Mouse (Mus musculus) kidney, postnatal 14 days (tissue): ENCODE results near the gene Zfp64.
"Not testable (repeated sequence)": the region's sequence is repeated elsewhere in the genome, so short reads cannot be mapped to it uniquely, and the experiment has no call there.

Experiments
- DNase-seq: peaks from one replicate; pipeline ENCODE4 v3.0.0; 2022; ENCODE audit warnings: mixed read lengths

Zfp64 gene

GRCm38 (mm10) chr2:168892057-168892456, 63.3 kb downstream of the Zfp64 start:
- no peak for DNase-seq

GRCm38 (mm10) chr2:168884641-168885040, 70.7 kb downstream of the Zfp64 start:
- DNase-seq, result no peak

DNA sequence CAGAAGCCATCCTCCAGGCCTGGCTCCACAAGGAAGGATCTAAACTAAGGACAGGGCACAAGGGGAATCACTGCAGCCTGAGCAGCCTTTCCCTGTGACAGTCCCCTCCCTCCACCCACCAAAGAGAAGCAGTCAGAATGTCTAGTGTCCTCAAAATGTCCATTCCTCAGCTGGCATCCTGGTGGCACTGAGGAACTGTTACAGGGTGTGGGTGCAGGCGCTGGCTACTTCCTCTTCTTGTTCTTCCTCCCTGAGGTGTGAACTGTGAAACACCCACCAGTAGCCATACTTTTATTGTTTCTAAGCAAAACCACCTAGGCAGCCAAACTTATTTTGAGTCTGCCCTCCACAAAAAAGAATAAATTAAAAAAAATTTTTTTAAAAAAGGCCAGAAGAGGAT, 72.4 kb downstream of the Zfp64 start:
- no peak for DNase-seq

DNA sequence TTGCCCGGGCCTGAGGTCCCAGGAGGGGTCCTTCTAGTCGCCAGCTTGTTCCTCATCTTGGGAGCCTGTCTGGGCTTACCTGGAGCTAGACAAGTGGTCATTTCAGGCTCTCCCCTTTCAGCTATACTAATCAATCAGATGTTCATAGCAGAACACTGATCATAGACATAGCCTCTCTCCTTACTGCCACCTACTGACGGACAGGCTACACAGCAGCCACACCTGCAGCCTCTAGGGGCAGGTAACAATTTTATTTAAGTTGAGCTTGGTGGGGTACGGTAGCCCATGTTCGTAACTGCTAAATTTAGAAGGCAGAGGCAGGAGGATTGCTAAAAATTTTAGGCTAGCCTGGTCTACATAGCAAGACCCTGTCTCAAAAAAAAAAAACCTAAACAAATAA, 73.5 kb downstream of the Zfp64 start:
- DNase-seq, result peak; percentile 10

- DNase-seq, result no peak
Measured at GRCm38 (mm10) chr2:168879573-168879972, 75.8 kb downstream of the Zfp64 start.

- DNase-seq, result no peak
Measured at GRCm38 (mm10) chr2:168878708-168879107, 76.7 kb downstream of the Zfp64 start.

DNA sequence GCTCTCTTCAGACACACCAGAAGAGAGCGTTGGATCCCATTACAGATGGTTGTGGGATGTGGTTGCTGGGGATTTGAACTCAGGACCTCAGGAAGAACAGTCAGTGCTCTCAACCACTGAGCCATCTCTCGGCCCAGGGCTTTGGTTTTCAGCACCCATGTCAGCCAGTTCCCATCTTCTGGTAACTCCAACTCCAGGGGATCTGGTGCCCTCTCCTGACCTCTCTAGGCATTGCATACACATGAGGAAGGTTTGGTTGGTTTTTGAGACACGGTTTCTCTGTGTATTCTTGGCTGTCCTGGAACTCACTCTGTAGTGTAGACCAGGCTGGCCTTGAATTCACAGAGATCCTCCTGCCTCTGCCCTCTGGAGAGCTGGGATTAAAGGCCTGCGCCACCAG, 77.2 kb downstream of the Zfp64 start:
- DNase-seq, result no peak

- DNase-seq, result no peak
Measured at GRCm38 (mm10) chr2:168876631-168877030, 78.8 kb downstream of the Zfp64 start.

DNA sequence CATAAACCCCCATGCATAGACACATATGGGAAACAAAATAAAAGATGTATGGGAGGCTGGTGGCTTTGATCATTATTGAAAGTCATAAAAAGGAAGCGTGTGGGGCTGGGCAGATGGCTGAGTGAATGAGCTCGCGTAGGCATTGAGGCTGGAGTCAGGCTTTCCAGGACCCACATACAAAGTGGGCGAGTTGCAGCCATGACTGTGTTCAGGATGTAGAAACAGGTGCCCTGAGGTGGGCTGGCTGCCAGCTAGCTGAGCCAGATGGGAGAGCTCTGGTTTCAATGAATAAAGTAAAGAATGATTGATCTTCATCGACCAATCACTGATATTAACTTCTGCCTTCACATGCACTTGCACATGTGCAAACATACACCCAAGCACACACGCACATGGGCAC, 80.9 kb downstream of the Zfp64 start:
- DNase-seq, result no peak

DNA sequence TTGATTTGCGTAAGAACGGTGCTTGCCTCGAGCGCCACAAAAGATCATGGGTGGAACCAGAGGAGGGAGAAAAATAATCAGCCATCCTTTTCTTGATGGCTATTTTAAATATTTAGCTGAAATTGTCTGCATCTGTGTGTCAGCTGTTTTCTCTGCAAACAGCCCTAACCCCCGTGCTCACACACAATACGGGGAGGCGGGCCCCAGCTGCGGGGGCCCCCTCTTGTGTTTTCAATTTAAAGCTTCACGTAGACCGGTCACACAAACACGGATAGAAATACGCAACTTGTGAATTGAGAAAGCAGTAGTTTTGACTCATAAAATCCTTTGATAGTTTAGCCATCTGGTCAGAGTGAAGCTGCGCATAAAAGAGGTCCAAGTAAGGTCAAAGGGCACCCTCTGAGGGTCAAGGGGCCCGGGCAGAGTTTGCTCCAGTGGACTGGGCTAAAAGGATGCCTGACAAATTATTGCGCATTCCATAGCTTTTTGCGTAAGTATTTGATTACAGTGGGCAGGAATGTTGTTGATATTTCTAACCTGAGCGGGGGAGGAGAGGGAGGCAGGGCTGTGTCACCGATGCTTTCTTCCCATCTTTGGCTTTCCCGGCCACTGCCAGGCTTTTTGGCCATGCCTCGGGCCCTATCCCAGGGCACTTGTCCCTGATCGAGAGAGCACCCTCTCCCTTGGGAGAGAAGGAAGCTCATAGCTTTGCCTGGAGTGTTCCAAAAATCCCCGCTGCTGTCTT, 83.4 kb downstream of the Zfp64 start:
- peak; percentile 5 for DNase-seq

GRCm38 (mm10) chr2:168870480-168870879, 84.9 kb downstream of the Zfp64 start:
- DNase-seq, result peak; percentile 7

DNA sequence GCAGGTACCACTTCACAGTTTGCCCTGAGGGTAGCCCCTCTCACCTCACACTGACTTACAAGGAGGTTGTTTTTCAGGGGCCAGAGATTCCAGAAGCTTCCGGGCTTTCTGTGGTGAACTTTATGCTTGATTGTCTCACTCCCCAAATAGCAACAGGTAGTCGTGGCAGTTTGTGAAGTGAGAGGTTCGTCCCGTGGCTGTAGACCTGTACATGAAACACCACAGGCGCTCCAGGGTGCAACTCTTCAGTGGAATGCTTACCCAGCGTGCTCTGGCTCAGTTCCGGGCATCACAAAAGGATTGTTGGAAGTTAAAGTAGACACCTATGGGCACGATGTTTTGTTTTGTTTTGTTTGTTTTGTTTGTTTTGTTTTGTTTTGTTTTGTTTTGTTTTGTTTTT, 88.4 kb downstream of the Zfp64 start:
- no peak for DNase-seq

DNA sequence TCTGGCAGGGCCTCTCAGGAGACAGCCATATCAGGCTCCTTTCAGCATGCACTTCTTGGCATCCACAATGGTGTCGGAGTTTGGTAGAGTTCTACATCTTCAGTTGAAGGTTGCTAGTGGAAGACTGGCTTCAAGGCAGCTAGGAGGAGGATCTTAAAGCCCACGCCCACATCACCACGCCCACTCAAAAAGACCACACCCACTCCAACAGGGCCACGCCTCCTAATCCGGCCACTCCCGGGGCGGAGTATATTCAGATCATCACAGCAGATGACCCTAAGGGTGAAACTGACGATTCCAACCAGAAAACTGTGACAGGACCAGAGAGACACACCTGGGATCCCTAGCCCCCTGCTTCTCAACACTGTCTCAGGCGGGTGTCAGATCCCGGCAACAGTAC, 89.0 kb downstream of the Zfp64 start:
- DNase-seq, result no peak

DNA sequence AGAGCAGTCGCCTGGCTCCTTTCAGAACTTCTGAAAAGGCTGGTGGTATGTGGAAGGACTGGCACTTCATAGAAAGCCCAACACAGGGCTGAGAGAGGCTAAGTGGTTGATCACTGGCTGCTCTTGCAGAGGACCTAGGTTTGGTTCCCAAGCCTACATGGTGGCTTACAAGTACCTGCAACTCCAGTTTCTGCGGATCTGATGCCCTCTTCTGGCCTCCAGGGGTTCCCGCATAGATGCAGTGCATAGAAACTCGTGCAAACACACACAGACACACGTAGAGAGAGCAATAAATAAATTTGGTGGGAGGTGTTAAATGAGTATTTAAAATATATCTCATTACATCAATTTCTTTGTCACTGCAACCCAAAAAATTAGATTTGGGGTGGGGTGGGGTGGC, 90.5 kb downstream of the Zfp64 start:
- no peak for DNase-seq

- DNase-seq, result no peak
Measured at GRCm38 (mm10) chr2:168862694-168863093, 92.7 kb downstream of the Zfp64 start.

DNA sequence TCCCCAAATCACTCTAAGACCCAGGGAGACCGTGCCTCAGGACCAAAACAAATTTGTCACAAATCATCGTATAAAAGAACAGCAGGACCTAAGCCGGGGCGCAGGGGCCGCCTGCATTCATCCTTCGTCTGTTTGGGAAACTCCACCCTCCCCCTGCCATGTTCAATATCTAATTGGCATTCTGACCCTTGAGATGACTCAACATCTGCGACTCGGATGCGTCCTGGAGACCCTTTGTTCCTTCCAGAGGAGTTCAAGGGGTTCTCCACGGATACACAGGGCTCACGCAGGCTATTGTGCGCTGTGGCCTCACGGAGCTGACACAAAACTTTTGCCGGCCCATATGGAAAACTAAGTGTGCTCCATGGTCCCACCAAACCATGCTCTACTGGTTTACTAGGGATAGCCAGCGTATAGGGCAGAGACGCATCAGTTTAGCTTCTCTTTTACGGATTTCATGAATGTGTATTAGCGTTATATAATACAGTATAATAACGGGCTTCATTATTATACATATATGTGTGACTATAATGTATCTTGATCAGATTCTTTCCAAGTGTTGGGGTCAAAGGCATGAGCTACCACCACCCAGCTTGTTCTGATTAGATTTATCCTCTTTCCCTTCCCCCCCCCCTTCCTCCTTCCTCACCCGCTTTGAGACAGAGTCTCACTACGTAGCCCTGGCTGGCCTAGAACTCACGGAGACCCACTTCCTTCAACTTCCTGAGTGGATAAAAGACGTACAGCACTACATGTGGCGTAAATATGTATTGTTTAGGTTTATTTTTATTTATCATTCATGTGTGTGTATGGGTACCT, 94.3 kb downstream of the Zfp64 start:
- DNase-seq, result no peak

DNA sequence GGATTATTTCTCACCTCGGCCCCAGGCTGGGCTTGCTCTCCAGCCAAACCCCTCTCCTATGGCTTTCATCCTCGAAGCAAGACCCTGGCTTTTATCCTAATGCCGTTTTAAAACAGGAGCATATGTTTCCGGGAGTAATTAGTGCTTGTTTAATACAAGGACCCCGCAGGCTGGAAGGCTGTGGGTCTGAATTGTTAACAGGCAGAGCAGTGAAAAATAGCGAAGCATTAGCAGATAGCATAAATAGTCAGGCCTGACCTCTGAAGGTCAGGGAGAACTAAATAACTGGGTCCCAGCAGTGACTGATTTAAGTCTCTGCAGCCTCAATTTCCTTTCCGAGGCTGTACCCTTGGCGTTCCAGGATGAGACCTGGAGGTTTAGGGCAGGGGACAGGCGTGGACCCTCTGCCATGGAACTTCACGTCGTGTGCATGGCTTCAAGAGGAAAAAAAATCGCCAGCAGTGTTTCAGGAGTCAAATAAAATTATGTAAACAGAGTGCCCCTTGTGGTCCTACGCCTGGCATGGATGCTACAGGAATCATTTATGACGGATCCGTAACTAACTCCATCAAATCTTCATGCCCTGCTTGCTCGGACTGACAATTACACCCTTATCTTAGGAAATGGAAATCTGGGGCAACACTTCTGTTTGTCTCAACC, 95.2 kb downstream of the Zfp64 start:
- no peak for DNase-seq

DNA sequence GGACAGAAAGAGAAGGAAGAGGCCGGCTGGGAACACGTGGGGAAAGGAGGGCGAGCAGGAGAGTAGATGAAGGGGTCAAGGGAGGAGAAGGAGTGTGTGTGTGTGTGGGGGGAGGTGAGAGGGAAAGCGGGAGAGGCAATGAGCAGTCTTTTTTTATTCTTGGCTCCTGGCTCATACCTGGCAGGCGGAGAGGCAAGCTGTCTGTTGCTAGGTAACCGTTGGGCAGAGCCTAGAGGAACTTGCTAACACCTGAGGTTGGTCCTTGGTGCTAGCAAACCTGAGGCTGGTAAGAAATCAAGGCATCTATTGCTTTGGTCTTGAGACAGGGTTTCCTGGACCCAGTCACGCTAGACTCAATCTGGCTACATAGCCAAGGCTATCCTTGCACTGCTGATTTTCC, 98.7 kb downstream of the Zfp64 start:
- no peak for DNase-seq

GRCm38 (mm10) chr2:168854777-168855176, 100.6 kb downstream of the Zfp64 start:
- DNase-seq, result no peak

DNA sequence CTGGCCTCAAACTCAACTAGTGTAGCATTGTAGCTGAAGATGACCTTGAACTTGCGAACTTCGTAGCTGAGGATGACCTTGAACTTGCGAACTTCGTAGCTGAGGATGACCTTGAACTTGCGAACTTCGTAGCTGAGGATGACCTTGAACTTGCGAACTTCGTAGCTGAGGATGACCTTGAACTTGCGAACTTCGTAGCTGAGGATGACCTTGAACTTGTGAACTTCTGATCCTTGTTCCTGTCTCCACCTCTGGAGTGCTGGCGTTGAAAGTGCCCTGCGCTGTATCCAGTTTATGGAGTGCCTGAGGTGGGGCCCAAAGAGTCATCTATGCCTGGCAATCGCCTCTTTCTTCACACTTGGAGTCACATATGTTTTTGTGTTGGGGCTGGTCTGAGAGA, 101.5 kb downstream of the Zfp64 start:
- not testable (repeated sequence) for DNase-seq

DNA sequence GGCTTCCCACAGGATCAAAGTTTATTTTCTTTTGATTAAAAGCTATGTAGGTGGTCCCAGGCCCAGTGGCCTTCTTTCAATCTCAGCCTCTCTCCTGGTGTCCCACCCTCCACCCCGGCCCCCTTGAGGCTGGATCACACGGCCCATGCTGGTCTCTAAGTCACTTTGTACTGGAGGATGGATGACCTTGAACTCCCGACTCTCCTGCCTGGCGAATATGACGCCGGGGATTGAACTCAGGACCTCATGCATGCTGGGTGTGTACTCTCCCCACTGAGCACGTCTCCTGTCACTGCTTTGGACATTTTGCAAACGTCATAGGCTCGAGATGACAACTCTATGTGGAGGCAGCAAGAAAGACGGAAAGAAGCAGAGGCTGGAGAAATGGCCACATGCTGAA, 103.8 kb downstream of the Zfp64 start:
- DNase-seq, result no peak

DNA sequence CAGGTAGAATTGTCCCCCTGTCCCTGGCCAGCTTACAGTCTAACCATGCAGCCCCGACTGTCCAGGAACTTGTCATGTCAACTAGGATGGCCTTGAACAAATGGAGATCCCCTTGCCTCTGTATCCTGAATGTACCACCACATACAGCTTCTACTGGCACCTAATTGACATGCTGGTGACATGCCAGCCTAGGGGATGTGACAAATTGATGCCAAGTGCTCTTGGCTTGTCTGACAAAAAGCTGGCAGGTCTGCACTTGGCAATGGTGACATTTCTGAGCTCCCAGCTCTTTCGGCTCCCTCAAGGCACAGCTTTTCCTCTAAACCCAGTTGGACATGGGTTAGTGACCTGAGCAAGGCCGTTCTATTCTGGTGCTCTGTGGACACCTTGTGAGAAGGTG, 106.8 kb downstream of the Zfp64 start:
- no peak for DNase-seq

- DNase-seq, result no peak
Measured at GRCm38 (mm10) chr2:168846180-168846720, 109.1 kb downstream of the Zfp64 start.
